Mouse (Mus musculus) bone marrow, adult 2 months (tissue): Measurements from ENCODE around the gene Art5.

Experiments used
- CTCF ChIP-seq: fragments of 200-500 bp; IDR thresholded peaks from 2 replicates; pipeline ENCODE4 v1.5.1; 2011; ENCODE audit warnings: low read length, control low read depth; ENCODE audit not compliant: control insufficient read depth, insufficient read depth
- POLR2A ChIP-seq: fragments of 200-500 bp; IDR thresholded peaks from 2 replicates; pipeline ENCODE4 v1.6.1; 2011; ENCODE audit warnings: low read depth, mild to moderate bottlenecking, control low read depth, low read length, borderline replicate concordance; ENCODE audit not compliant: control insufficient read depth

- TF ChIP-seq POLR2A: no peak
- TF ChIP-seq CTCF: peak; percentile 55
Measured at GRCm38 (mm10) chr7:102137464-102137863, 28.2 kb upstream of the Art5 start.
